Mouse (Mus musculus): ENCODE results near the gene Ambra1.

Ambra1 gene

GRCm38 (mm10) chr2:91964610-91965204, 234.8 kb downstream of the Ambra1 start:
- DNase-seq = no peak

- peak; percentile 72 for DNase-seq
These were observed 235.5 kb downstream of the Ambra1 start for GRCm38 (mm10) chr2:91965417-91965816.

- DNase-seq = no peak
These were observed 236.4 kb downstream of the Ambra1 start for GRCm38 (mm10) chr2:91966367-91966766.

GRCm38 (mm10) chr2:91967962-91968361, 238.0 kb downstream of the Ambra1 start:
- DNase-seq = peak; percentile 61
